Mouse (Mus musculus) layer of hippocampus, postnatal 25 days (tissue): Measurements from ENCODE around the gene Cenpn. TPM values are rescaled to one million over a fixed set of nuclear protein-coding genes. Genes with fewer than 3 reads are reported as not detected.

Experiments
- DNase-seq, 2 experiments: peaks; one replicate each; pipeline ENCODE4 v3.0.0; 2022; ENCODE audit warnings: mixed read lengths in 2 of 2, low spot score in 1 of 2; ENCODE audit errors: extremely low spot score in 1 of 2
- total RNA-seq, 2 experiments: library from RNA; stranded (reverse); gene quantifications; 2 replicates each; pipeline ENCODE4 v1.2.3; 2021

Cenpn gene
- total RNA-seq, 2 experiments from 2014 or later: 1.2 to 1.3 TPM

GRCm38 (mm10) chr8:116942284-116943058 lies 20.9 kb downstream of the Cenpn start:
- DNase-seq: no peak

DNA sequence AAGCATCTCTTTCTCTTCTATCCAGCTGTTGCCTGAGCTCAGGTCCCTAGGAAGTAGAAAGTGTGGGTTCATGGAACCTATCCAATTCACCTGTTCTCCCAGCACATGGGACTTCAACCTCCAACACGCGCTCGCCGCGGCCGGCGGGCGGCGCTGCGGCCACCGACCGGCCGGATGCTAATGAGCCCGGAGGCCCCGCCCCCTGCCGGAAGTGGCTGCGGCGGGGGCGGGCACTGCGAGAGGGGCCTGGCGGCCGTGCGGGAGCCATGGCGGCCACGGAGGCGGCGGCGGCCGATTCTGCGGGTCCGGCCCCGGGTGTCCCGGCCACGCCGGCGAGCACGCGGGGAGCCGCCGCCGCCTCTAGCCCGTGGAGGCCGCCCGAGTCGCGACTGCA lies 21.6 kb downstream of the Cenpn start, which contains the start of gene Atmin:
TSS of gene Atmin (plus strand) at position 233 of the 394 bp plus-strand sequence.
- peak; percentile 72 to 76 for DNase-seq

- DNase-seq: peak in 1 of 2 experiments; percentile 13
Observed at GRCm38 (mm10) chr8:116943555-116944384, 22.2 kb downstream of the Cenpn start.

GRCm38 (mm10) chr8:116944385-116944696 lies 22.8 kb downstream of the Cenpn start:
- no peak for DNase-seq

- DNase-seq: no peak
Observed at GRCm38 (mm10) chr8:116945169-116945910, 23.8 kb downstream of the Cenpn start.

GRCm38 (mm10) chr8:116946268-116946838 lies 24.8 kb downstream of the Cenpn start:
- peak in 1 of 2 experiments; percentile 17 for DNase-seq

GRCm38 (mm10) chr8:116946851-116947250 lies 25.3 kb downstream of the Cenpn start:
- DNase-seq: no peak

- no peak for DNase-seq
Observed at GRCm38 (mm10) chr8:116947589-116947988, 26.1 kb downstream of the Cenpn start.

GRCm38 (mm10) chr8:116951369-116951768 lies 29.8 kb downstream of the Cenpn start:
- DNase-seq: no peak

DNA sequence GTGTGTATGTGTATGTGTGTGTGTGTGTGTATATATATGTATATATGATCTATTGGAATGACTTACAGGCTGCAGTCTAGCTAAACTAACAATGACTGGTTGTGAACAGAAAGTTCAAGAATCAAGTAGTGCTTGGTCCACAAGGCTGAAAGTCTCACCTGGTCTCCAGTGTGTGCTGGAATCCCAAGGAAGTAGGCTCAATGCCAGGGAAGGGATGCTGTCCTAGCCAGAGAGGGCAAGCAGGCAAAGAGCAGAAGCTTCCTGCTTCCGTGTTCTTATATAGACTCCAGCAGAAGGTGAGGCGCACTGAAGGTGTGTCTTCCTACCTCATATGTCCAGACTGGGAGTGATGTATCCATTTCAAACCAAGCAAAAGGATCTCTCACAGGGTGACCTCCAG lies 30.2 kb downstream of the Cenpn start:
- no peak for DNase-seq

- no peak for DNase-seq
Observed at GRCm38 (mm10) chr8:116952428-116952827, 30.9 kb downstream of the Cenpn start.

DNA sequence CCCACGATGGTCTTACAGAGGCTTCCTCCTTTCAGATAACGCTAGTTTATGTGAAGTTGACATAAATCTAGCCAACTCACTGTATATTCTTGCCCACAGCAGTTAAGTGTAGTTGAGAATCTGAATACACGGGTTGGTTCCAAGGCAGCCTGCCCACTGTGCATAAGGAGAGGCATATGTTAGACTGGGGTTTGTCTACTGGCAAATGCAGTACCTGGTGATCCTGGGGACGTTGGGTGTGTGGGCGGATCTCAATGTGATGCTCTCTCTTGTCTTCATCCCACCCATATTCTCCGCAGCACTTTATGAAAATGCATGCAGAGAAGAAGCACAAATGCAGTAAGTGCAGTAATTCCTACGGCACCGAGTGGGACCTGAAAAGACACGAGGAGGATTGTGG lies 32.9 kb downstream of the Cenpn start:
- DNase-seq: peak; percentile 23 to 65

DNA sequence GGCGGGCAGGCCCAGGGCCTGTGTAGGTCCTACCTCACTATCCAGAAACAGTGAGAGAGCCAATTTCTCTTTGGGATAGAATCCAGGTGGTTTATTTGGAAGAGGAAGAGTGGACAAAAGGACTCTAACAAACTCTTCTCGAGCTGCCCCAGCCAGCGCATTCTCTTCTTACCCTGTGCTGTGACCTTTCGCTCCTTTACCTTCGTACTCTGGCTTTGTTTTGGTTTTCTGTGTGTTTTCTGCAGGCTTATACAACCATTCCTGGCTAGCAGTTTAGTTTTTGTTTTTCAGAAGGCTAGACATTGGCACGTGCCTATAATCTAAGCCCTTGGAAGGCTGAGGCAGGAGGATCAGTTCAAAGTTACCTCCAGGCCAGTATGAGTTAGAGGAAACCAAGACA lies 48.0 kb downstream of the Cenpn start:
- no peak for DNase-seq

DNA sequence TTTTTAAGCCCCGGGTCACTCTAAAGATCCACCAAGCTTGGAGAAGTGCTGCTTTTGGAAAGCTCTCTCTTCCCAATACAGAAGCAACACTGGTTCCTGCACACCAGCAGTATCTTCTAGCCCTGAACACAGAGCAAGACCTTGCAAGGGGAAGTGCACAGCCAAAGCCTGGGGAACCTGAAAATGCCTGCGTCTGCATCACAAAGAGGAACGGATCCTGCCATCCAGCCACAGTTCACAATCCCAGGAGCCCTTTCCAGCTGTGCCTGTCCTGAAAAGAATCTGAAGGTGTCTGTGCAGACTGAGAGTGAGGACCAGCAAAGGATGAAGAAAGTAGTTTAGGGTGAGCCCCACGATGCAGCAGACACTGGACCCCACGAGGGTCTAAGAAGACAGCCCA lies 53.5 kb downstream of the Cenpn start:
- no peak for DNase-seq

DNA sequence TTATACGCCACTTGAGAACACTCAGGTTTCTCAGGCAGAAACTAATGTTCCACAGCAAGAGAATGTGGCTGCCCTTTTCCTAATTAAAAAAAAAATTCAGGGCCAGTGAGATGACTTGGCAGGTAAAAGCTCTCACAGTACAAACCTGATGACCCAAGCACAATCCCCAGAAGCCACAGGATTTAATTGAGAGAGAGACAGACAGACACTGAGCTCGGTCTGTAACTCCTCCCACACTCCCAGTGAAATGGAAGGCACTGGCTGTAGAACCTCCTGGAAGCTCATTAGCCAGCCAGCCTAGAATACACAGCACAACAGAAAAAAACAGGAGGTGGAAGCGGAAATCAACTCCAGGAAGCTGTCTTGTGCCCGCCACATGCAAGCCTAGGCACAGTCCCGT lies 54.1 kb downstream of the Cenpn start:
- no peak for DNase-seq

DNA sequence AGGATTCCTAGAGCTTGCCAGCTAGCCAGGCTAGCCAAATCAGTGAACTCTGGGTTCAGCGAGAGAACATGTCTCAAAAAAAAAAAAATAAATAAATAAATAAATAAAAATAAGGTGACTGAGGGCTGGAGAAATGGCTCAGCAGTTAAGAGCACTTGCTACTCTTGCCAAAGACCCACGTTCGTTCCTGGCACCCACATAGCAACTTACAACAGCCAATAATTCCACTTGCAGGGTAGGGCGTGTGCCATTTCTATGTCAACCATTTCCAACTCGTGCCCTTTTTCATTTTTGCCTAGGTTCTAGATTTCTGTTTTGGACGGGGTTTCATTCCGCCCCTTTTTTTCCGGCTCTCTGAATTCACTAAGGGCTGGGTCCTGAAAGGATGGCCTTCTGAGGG lies 56.5 kb downstream of the Cenpn start:
- no peak for DNase-seq

- peak; percentile 86 to 94 for DNase-seq
Observed at GRCm38 (mm10) chr8:116978631-116979256, 57.2 kb downstream of the Cenpn start, which contains the start of gene 1700030J22Rik. Gene 1700030J22Rik (minus strand): TSS chr8:116978959.

DNA sequence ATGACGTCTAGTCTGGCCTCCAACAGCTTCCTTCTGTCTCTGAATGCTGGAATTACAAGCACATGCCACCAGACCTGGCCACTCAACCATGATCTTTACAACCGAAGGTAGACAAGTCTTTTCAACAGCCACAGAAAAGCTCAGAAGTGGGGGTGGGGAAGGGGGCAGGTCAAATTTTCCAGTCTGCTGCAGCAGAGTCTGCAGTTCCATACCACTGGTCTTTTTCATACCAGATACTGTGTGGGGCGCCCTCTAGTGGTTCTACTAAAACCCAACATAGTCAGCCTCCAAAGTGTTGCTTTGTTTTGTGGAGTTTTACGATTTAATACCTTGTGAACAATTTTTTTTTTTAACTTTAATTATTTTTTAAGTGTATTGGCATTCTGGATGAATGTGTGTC lies 58.6 kb downstream of the Cenpn start:
- peak; percentile 18 to 66 for DNase-seq

- no peak for DNase-seq
Observed at GRCm38 (mm10) chr8:116989842-116990241, 68.3 kb downstream of the Cenpn start.
